Mouse (Mus musculus): ENCODE measurements at regions not wholly inside any gene's neighbourhood (a gene's known extent, or its start where the extent isn't known, plus 50 kb on each side); places are given as distances from the start of the nearest gene placed in this dataset.

- TF ChIP-seq MAFK (IDR thresholded peaks at IDR 0.05; ENCODE audit: insufficient read depth, low read depth, low read length) (no peak), ZC3H11A (IDR thresholded peaks at IDR 0.05; ENCODE audit: borderline replicate concordance, low read depth, low read length) (no peak), ZNF384 (IDR thresholded peaks at IDR 0.05; ENCODE audit: low read depth, low read length) (no peak), CHD2 (IDR thresholded peaks at IDR 0.05; ENCODE audit: low read depth, low read length) (no peak), HCFC1 (IDR thresholded peaks at IDR 0.05; ENCODE audit: borderline replicate concordance, insufficient read depth, low read length) (no peak)
- H3K36me3 ChIP-seq (ENCODE audit: control insufficient read depth, insufficient read depth, low read length, poor library complexity, severe bottlenecking), result no peaks in the 10 kb centered on the region
- DNase-seq (ENCODE audit: low read depth, low spot score), result no peak
- peaks cover 3 to 13% of the 10 kb centered on the region in 2 experiments; a peak in 2 of 4 replicates for H3K4me1 ChIP-seq (ENCODE audit: control insufficient read depth in 2 of 2, insufficient read depth in 2 of 2, low read length in 2 of 2, poor library complexity in 1 of 2)
- no peak overlapping the region for H3K9ac ChIP-seq (ENCODE audit: insufficient read depth, low read depth, low read length, poor library complexity, severe bottlenecking)
- no peaks in the 10 kb centered on the region for H3K9me3 ChIP-seq (ENCODE audit: control insufficient read depth, insufficient read depth, low read depth, low read length)
- no peak overlapping the region for H3K4me3 ChIP-seq (ENCODE audit: insufficient read depth in 1 of 2, low read depth in 1 of 2, low read length in 2 of 2, poor library complexity in 1 of 2, severe bottlenecking in 1 of 2)
- in situ Hi-C loops (cut with MboI; ENCODE audit: low sequenced_read_pairs in 2 of 2, unreplicated experiment in 2 of 2), result no loop called here
- H3K27ac ChIP-seq (ENCODE audit: insufficient read depth, low read depth, low read length, poor library complexity, severe bottlenecking), result no peak overlapping the region
Measured at GRCm38 (mm10) chr2:166241310-166241709, 85.8 kb upstream of the Sulf2 start.

GRCm38 (mm10) chr2:166240056-166240455 lies 84.6 kb upstream of the Sulf2 start:
- H3K9me3 ChIP-seq (ENCODE audit: control insufficient read depth, insufficient read depth, low read depth, low read length), result no peaks in the 10 kb centered on the region
- DNase-seq (ENCODE audit: low read depth, low spot score), result no peak
- H3K36me3 ChIP-seq (ENCODE audit: control insufficient read depth, insufficient read depth, low read length, poor library complexity, severe bottlenecking), result no peaks in the 10 kb centered on the region
- H3K4me1 ChIP-seq (ENCODE audit: control insufficient read depth in 2 of 2, insufficient read depth in 2 of 2, low read length in 2 of 2, poor library complexity in 1 of 2), result peaks cover 3 to 4% of the 10 kb centered on the region in 2 experiments; a peak in 1 of 4 replicates
- in situ Hi-C loops (cut with MboI; ENCODE audit: low sequenced_read_pairs in 2 of 2, unreplicated experiment in 2 of 2), result no loop called here
- no peak overlapping the region for H3K4me3 ChIP-seq (ENCODE audit: insufficient read depth in 1 of 2, low read depth in 1 of 2, low read length in 2 of 2, poor library complexity in 1 of 2, severe bottlenecking in 1 of 2)
- no peak overlapping the region for H3K9ac ChIP-seq (ENCODE audit: insufficient read depth, low read depth, low read length, poor library complexity, severe bottlenecking)
- TF ChIP-seq HCFC1 (IDR thresholded peaks at IDR 0.05; ENCODE audit: borderline replicate concordance, insufficient read depth, low read length) (no peak), ZC3H11A (IDR thresholded peaks at IDR 0.05; ENCODE audit: borderline replicate concordance, low read depth, low read length) (no peak)
- H3K27ac ChIP-seq (ENCODE audit: insufficient read depth, low read depth, low read length, poor library complexity, severe bottlenecking), result no peak overlapping the region

DNA sequence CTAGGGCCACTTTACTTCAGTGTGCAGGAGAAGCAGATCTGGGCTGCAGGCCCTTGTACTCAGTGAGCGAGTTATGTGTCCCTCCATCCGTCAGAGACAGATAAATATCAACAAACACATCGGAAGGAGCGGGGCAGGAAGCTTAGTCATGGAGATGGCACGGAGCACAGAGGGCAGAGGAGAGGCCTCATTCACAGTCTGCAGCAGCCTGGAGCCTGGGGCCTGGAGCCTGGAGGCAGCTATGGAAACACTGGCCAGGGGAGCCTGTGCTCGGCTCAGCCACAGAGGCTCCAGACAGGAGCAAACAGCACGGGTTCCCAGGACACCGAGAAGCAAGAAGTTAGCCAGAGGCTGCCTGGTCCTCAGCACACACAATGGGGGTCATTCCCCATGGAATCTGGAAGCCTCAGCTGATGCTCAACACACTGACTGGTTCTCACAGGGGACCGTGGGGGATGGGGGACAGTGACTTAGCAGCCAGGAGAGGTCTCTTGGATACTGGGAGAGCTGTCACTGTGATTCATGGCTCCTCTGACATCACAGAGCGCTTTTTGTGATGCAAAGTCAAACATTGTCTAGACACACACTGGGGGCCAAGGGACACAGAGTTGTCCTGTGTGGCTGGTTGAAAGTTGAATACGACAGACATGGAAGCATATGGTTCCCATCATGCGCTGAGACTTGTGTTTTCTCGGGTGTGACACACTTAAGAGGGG lies 82.2 kb upstream of the Sulf2 start:
- Histone ChIP-seq H3K27ac (ENCODE audit: insufficient read depth, low read depth, low read length, poor library complexity, severe bottlenecking) (no peak overlapping the region), H3K9ac (ENCODE audit: insufficient read depth, low read depth, low read length, poor library complexity, severe bottlenecking) (no peak overlapping the region), H3K4me1 (ENCODE audit: control insufficient read depth in 2 of 2, insufficient read depth in 2 of 2, low read length in 2 of 2, poor library complexity in 1 of 2) (peaks cover 3 to 4% of the 10 kb centered on the region in 2 experiments; a peak in 1 of 4 replicates), H3K36me3 (ENCODE audit: control insufficient read depth, insufficient read depth, low read length, poor library complexity, severe bottlenecking) (no peaks in the 10 kb centered on the region), H3K9me3 (ENCODE audit: control insufficient read depth, insufficient read depth, low read depth, low read length) (no peaks in the 10 kb centered on the region), H3K4me3 (ENCODE audit: insufficient read depth in 1 of 2, low read depth in 1 of 2, low read length in 2 of 2, poor library complexity in 1 of 2, severe bottlenecking in 1 of 2) (no peak overlapping the region)
- DNase-seq (ENCODE audit: low read depth, low spot score), result no peak
- in situ Hi-C loops (cut with MboI; ENCODE audit: low sequenced_read_pairs in 2 of 2, unreplicated experiment in 2 of 2), result no loop called here
- no peak for TF ChIP-seq HCFC1 (IDR thresholded peaks at IDR 0.05; ENCODE audit: borderline replicate concordance, insufficient read depth, low read length)
- no peak for TF ChIP-seq MAFK (IDR thresholded peaks at IDR 0.05; ENCODE audit: insufficient read depth, low read depth, low read length)
- TF ChIP-seq ZNF384 (IDR thresholded peaks at IDR 0.05; ENCODE audit: low read depth, low read length), result no peak
- TF ChIP-seq ZC3H11A (IDR thresholded peaks at IDR 0.05; ENCODE audit: borderline replicate concordance, low read depth, low read length), result no peak
- no peak for TF ChIP-seq CHD2 (IDR thresholded peaks at IDR 0.05; ENCODE audit: low read depth, low read length)

- Histone ChIP-seq H3K9ac (ENCODE audit: insufficient read depth, low read depth, low read length, poor library complexity, severe bottlenecking) (no peak overlapping the region), H3K36me3 (ENCODE audit: control insufficient read depth, insufficient read depth, low read length, poor library complexity, severe bottlenecking) (no peaks in the 10 kb centered on the region), H3K9me3 (ENCODE audit: control insufficient read depth, insufficient read depth, low read depth, low read length) (no peaks in the 10 kb centered on the region), H3K27ac (ENCODE audit: insufficient read depth, low read depth, low read length, poor library complexity, severe bottlenecking) (no peak overlapping the region), H3K4me3 (ENCODE audit: insufficient read depth in 1 of 2, low read depth in 1 of 2, low read length in 2 of 2, poor library complexity in 1 of 2, severe bottlenecking in 1 of 2) (no peak overlapping the region), H3K4me1 (ENCODE audit: control insufficient read depth in 2 of 2, insufficient read depth in 2 of 2, low read length in 2 of 2, poor library complexity in 1 of 2) (peaks cover 3 to 4% of the 10 kb centered on the region in 2 experiments; a peak in 1 of 4 replicates)
- in situ Hi-C loops (cut with MboI; ENCODE audit: low sequenced_read_pairs in 2 of 2, unreplicated experiment in 2 of 2), result no loop called here
- TF ChIP-seq ZC3H11A (IDR thresholded peaks at IDR 0.05; ENCODE audit: borderline replicate concordance, low read depth, low read length), result no peak
- TF ChIP-seq MAFK (IDR thresholded peaks at IDR 0.05; ENCODE audit: insufficient read depth, low read depth, low read length), result no peak
- TF ChIP-seq ZNF384 (IDR thresholded peaks at IDR 0.05; ENCODE audit: low read depth, low read length), result no peak
- TF ChIP-seq HCFC1 (IDR thresholded peaks at IDR 0.05; ENCODE audit: borderline replicate concordance, insufficient read depth, low read length), result no peak
- TF ChIP-seq CHD2 (IDR thresholded peaks at IDR 0.05; ENCODE audit: low read depth, low read length), result no peak
- DNase-seq (ENCODE audit: low read depth, low spot score), result no peak
Measured at GRCm38 (mm10) chr2:166236102-166236501, 80.6 kb upstream of the Sulf2 start.
